Mouse (Mus musculus) embryo, embryonic 11 days (tissue): ENCODE measurements around the gene Hapln3.

Source experiments
- DNase-seq: peaks from one replicate; pipeline ENCODE4 v3.0.0-alpha.2; 2015

Hapln3 gene

DNA sequence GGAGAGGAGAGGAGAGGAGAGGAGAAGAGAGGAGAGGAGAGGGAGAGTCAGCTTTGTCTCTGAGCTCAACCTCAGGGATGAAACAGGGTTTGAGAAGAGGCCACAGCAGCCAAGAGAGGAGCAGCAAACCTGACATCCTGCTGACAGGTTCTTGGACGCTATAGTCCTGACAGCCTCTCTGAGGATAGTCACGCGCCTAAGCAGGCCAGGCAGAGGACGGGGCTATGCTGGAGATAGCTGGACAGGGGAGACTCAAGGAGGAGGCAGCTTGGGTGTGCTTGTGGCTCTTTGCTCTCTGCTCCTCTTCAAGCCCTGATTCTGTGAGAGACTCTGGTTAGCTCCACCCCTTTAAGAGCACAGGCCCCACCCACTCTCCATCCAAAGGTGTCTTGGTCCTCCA lies 62.6 kb downstream of the Hapln3 start:
- no peak for DNase-seq

DNA sequence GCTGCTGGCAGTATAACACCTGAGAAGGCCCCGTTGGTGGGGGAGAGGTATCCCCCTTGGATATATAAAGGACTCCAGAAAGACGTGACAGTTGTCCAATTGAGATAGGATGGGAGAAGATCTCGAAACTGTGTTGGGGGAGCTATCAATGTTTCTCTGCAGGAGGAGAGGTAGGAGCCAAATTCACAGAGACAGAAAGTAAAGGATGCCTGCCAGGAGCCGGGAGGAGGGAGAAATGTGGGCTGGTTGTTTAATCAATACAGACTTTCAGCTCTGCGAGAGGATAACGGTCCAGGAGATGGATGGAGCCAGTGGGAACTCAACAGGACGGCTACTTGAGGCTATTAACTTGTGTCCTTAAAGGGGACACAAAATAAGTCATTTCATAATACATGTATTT lies 63.4 kb downstream of the Hapln3 start:
- no peak for DNase-seq
